ENCODE assay signal across 22 mouse cellular contexts in genomic region chr6:83006114-83006513, GRCm38 (mm10). TPM values are rescaled to one million over a fixed set of nuclear protein-coding genes. Genes with fewer than 3 reads are reported as not detected.
A peak's percentile ranks its signal among the peaks of the same experiment; 100 is the strongest.
DNase-seq lines count a peak whose midpoint lies in the region; ATAC-seq and TF ChIP-seq lines count a peak whose summit lies in the region.
"Had no signal": no experiment of that assay in that cellular context is flagged by ENCODE, and none has a peak within 500 bp of the region (broad histone marks: within the 10 kb centered on the region; RNA-seq: fewer than 3 reads in every experiment).

No protein-coding gene starts in this region.

- TF ChIP-seq CTCF in bone marrow, adult 2 months (IDR thresholded peaks at IDR 0.05; ENCODE audit: control insufficient read depth, insufficient read depth, low read length), result no peak

- no peaks in the 10 kb centered on the region for H3K27me3 ChIP-seq in liver, embryonic 16.5 days (ENCODE audit: control insufficient read depth, insufficient read depth, low read depth, low read length)
- H3K27me3 ChIP-seq: embryonic facial prominence, embryonic 15.5 days; limb, embryonic 15.5 days had no signal

- no peak for TF ChIP-seq POLR2A in bone marrow, adult 2 months (IDR thresholded peaks at IDR 0.05; ENCODE audit: borderline replicate concordance, control insufficient read depth, low read depth, low read length)

- WGBS in bone marrow, adult 2 months, result 11% methylated on average over 6 of the region's 6 CpGs
- 48% methylated on average over 6 of the region's 6 CpGs for WGBS in liver, embryonic 16.5 days (ENCODE audit: insufficient replicate concordance)

- DNase-seq in ovary, adult 18-20 months (ENCODE audit: low spot score), result peak; percentile 28
- DNase-seq in ovary, postnatal 36 days (ENCODE audit: low spot score), result no peak
- no peak for DNase-seq in lung, postnatal 10 days
- no peak for DNase-seq in yolk sac, embryonic 10.5 days (ENCODE audit: low spot score)
- no peak for DNase-seq in thymus, postnatal 0 days (ENCODE audit: low spot score)
- DNase-seq: adrenal gland, postnatal 14 days; cerebellum, adult 18-20 months; cerebellum, postnatal 25 days; gastrocnemius, postnatal 14 days; heart, adult 2 months; heart, postnatal 4 days; kidney, adult 11 months; kidney, postnatal 10 days; right cerebral cortex, adult 18-20 months had no signal

- H3K4me1 ChIP-seq in bone marrow, adult 2 months (ENCODE audit: control insufficient read depth, insufficient read depth, low read length), result peaks cover 15% of the 10 kb centered on the region
- H3K4me1 ChIP-seq in liver, embryonic 16.5 days (ENCODE audit: control insufficient read depth, low read depth, low read length), result peaks cover 37% of the 10 kb centered on the region

- H3K9ac ChIP-seq in liver, embryonic 16.5 days (ENCODE audit: low read depth, low read length), result no peak overlapping the region
- H3K9ac ChIP-seq: embryonic facial prominence, embryonic 15.5 days; limb, embryonic 15.5 days had no signal

- no peak overlapping the region for H3K4me2 ChIP-seq in liver, embryonic 16.5 days (ENCODE audit: low read depth, low read length)
- H3K4me2 ChIP-seq: embryonic facial prominence, embryonic 15.5 days; limb, embryonic 15.5 days; midbrain, embryonic 11.5 days had no signal

- peak overlapping the region; percentile 61; the same call in 1 of the 2 replicates for H3K27ac ChIP-seq in bone marrow, adult 2 months (ENCODE audit: control insufficient read depth, insufficient read depth, low read depth, low read length, poor library complexity)
- peak overlapping the region; percentile 72; the same call in 1 of the 2 replicates for H3K27ac ChIP-seq in liver, embryonic 16.5 days (ENCODE audit: low read length)
- H3K27ac ChIP-seq: embryonic facial prominence, embryonic 15.5 days; heart, adult 2 months; hindbrain, postnatal 0 days; limb, embryonic 15.5 days had no signal

- no peak for ATAC-seq in liver, embryonic 16.5 days (ENCODE audit: low read depth)
- ATAC-seq: activated CD4-positive, CD25-positive, alpha-beta regulatory T cell, adult 4 months; hindbrain, postnatal 0 days had no signal

- no peaks in the 10 kb centered on the region for H3K36me3 ChIP-seq in liver, embryonic 16.5 days (ENCODE audit: control insufficient read depth, insufficient read depth)
- H3K36me3 ChIP-seq: embryonic facial prominence, embryonic 15.5 days; limb, embryonic 15.5 days had no signal

- no peak overlapping the region for H3K4me3 ChIP-seq in bone marrow, adult 2 months (replicated peaks; ENCODE audit: control insufficient read depth, low read depth, low read length)
- H3K4me3 ChIP-seq in liver, embryonic 16.5 days (ENCODE audit: low read depth, low read length), result no peak overlapping the region
- H3K4me3 ChIP-seq: embryonic facial prominence, embryonic 15.5 days; heart, adult 2 months; layer of hippocampus, adult 2 months; limb, embryonic 15.5 days had no signal

- no peaks in the 10 kb centered on the region for H3K9me3 ChIP-seq in liver, embryonic 16.5 days (replicated peaks; ENCODE audit: control insufficient read depth, low read length)
- H3K9me3 ChIP-seq: embryonic facial prominence, embryonic 15.5 days; limb, embryonic 15.5 days had no signal

RNA-seq across cellular contexts. Expression of gene Dok1, which starts 27.2 kb away (rescaled TPM):
- polyA plus RNA-seq in bone marrow, adult 2 months (2011; ENCODE audit: insufficient read depth, insufficient read length, low replicate concordance, missing spikeins), result 26.6 and 39.6 TPM in 2 replicates
- polyA plus RNA-seq in liver, embryonic 16.5 days (2015; fragmentation: Nextera tagmentation; extraction: Ambion mirVana), result 15.7 and 16.1 TPM in 2 replicates
- polyA plus RNA-seq in thymus, postnatal 0 days (2015; fragmentation: Nextera tagmentation; extraction: Ambion mirVana), result 26.2 and 26.5 TPM in 2 replicates

RNA-seq across cellular contexts. Expression of gene Loxl3, which starts 27.9 kb away (rescaled TPM):
- 6.9 and 13.3 TPM in 2 replicates for polyA plus RNA-seq in bone marrow, adult 2 months (2011; ENCODE audit: insufficient read depth, insufficient read length, low replicate concordance, missing spikeins)
- 1.9 and 2.1 TPM in 2 replicates for polyA plus RNA-seq in liver, embryonic 16.5 days (2015; fragmentation: Nextera tagmentation; extraction: Ambion mirVana)
- 1.4 and 1.5 TPM in 2 replicates for polyA plus RNA-seq in thymus, postnatal 0 days (2015; fragmentation: Nextera tagmentation; extraction: Ambion mirVana)

RNA-seq across cellular contexts. Expression of gene Aup1, which starts 48.2 kb away (rescaled TPM):
- polyA plus RNA-seq in bone marrow, adult 2 months (2011; ENCODE audit: insufficient read depth, insufficient read length, low replicate concordance, missing spikeins), result 142 and 337 TPM in 2 replicates
- 180 and 190 TPM in 2 replicates for polyA plus RNA-seq in liver, embryonic 16.5 days (2015; fragmentation: Nextera tagmentation; extraction: Ambion mirVana)
- polyA plus RNA-seq in thymus, postnatal 0 days (2015; fragmentation: Nextera tagmentation; extraction: Ambion mirVana), result 197 and 202 TPM in 2 replicates

RNA-seq across cellular contexts. Expression of gene Htra2, which starts 49.0 kb away (rescaled TPM):
- polyA plus RNA-seq in bone marrow, adult 2 months (2011; ENCODE audit: insufficient read depth, insufficient read length, low replicate concordance, missing spikeins), result 115 and 145 TPM in 2 replicates
- 72.0 and 72.4 TPM in 2 replicates for polyA plus RNA-seq in liver, embryonic 16.5 days (2015; fragmentation: Nextera tagmentation; extraction: Ambion mirVana)
- polyA plus RNA-seq in thymus, postnatal 0 days (2015; fragmentation: Nextera tagmentation; extraction: Ambion mirVana), result 54.4 and 55.1 TPM in 2 replicates

RNA-seq across cellular contexts. Expression of gene Dqx1, which starts 51.5 kb away (rescaled TPM):
- polyA plus RNA-seq in bone marrow, adult 2 months (2011; ENCODE audit: insufficient read depth, insufficient read length, low replicate concordance, missing spikeins), result 5.3 and 13.5 TPM in 2 replicates
- polyA plus RNA-seq in liver, embryonic 16.5 days (2015; fragmentation: Nextera tagmentation; extraction: Ambion mirVana), result 9.0 and 9.3 TPM in 2 replicates
- 0.96 and 1.4 TPM in 2 replicates for polyA plus RNA-seq in thymus, postnatal 0 days (2015; fragmentation: Nextera tagmentation; extraction: Ambion mirVana)
